23 mouse cellular contexts compared by ENCODE assay signal in genomic region chr2:119523836-119524235, GRCm38 (mm10). TPM values are rescaled to one million over a fixed set of nuclear protein-coding genes. Genes with fewer than 3 reads are reported as not detected.
DNase-seq lines count a peak whose midpoint lies in the region; ATAC-seq lines count a peak whose summit lies in the region.
"Had no signal": no experiment of that assay in that cellular context is flagged by ENCODE, and none has a peak within 500 bp of the region (broad histone marks: within the 10 kb centered on the region; RNA-seq: fewer than 3 reads in every experiment).

No protein-coding gene starts in this region.

- no peak for ATAC-seq in activated CD4-positive, CD25-positive, alpha-beta regulatory T cell, adult 4 months
- ATAC-seq: forebrain, embryonic 14.5 days; forebrain, postnatal 0 days; hindbrain, postnatal 0 days; inflammation-experienced regulatory T-cells, adult 6 months; intestine, embryonic 16.5 days had no signal

- peak; percentile 20 for DNase-seq in adrenal gland, adult 2 months
- DNase-seq in adrenal gland, adult 8-10 months = no peak
- peak; percentile 4 for DNase-seq in ovary, adult 18-20 months (ENCODE audit: low spot score)
- DNase-seq in ovary, postnatal 14 days (ENCODE audit: low spot score) = no peak
- DNase-seq in adrenal gland, postnatal 36 days = peak; percentile 39 to 40
- DNase-seq in gastrocnemius, postnatal 36 days = no peak
- no peak for DNase-seq in left cerebral cortex, postnatal 36 days (ENCODE audit: low spot score in 2 of 2)
- DNase-seq: B cell, adult 2 months; cerebellum, adult 18-20 months; cerebellum, adult 9-11 months; cerebellum, postnatal 25 days; forebrain, postnatal 0 days; gastrocnemius, adult 2 months; gastrocnemius, postnatal 14 days; heart, adult 18-20 months; heart, postnatal 10 days; heart, postnatal 4 days; kidney, adult 18-20 months had no signal

- intact Hi-C loops in gastrocnemius, postnatal 36 days (cut with DNase I) = no loop called here
- intact Hi-C loops in left cerebral cortex, postnatal 36 days (cut with DNase I) = loop anchor here (5.0 kb wide), 1 partner anchor 87 kb away; no protein-coding TSS in a partner anchor

RNA-seq across cellular contexts. Expression of gene Exd1, which starts 23.6 kb away (rescaled TPM):
- 1 to 10 TPM; 1.1 to 1.6 TPM for total RNA-seq in adrenal gland, adult 2 months (2021)
- polyA plus RNA-seq in adrenal gland, adult 2 months (2012; rRNA removed) = 0.17 and 0.22 TPM in 2 replicates
- total RNA-seq in adrenal gland, adult 8-10 months (2022) = 1 to 10 TPM in 3 of 4 experiments, under 1 TPM in 1; 0.99 to 2.1 (median 1.1) TPM
- total RNA-seq in adrenal gland, postnatal 36 days (2021) = 1 to 10 TPM; 1.6 to 2.0 TPM
- under 1 TPM; 0.48 to 0.67 TPM for total RNA-seq in gastrocnemius, postnatal 36 days (2021)
- under 1 TPM; 0.48 to 0.91 TPM for total RNA-seq in left cerebral cortex, postnatal 36 days (2021)
- under 1 TPM in 1 of 2 experiments, not detected in 1; 0.11 TPM for polyA plus RNA-seq in activated CD4-positive, CD25-positive, alpha-beta regulatory T cell, adult 4 months (2017; shearing (Covaris generic))

RNA-seq across cellular contexts. Expression of gene Chp1, which starts 23.7 kb away (rescaled TPM):
- 100 to 1,000 TPM; 295 to 331 TPM for total RNA-seq in adrenal gland, adult 2 months (2021)
- polyA plus RNA-seq in adrenal gland, adult 2 months (2012; rRNA removed) = 109 and 125 TPM in 2 replicates
- total RNA-seq in adrenal gland, adult 8-10 months (2022) = 100 to 1,000 TPM; 229 to 290 (median 261) TPM
- 100 to 1,000 TPM; 292 to 392 TPM for total RNA-seq in adrenal gland, postnatal 36 days (2021)
- total RNA-seq in gastrocnemius, postnatal 36 days (2021) = 10 to 100 TPM; 66.5 to 75.1 TPM
- 100 to 1,000 TPM; 168 to 175 TPM for total RNA-seq in left cerebral cortex, postnatal 36 days (2021)
- polyA plus RNA-seq in activated CD4-positive, CD25-positive, alpha-beta regulatory T cell, adult 4 months (2017; shearing (Covaris generic)) = 10 to 100 TPM; 84.5 to 98.6 TPM

RNA-seq across cellular contexts. Expression of gene Ino80, which starts 46.3 kb away (rescaled TPM):
- 10 to 100 TPM; 15.9 to 22.6 TPM for total RNA-seq in adrenal gland, adult 2 months (2021)
- 6.0 and 6.1 TPM in 2 replicates for polyA plus RNA-seq in adrenal gland, adult 2 months (2012; rRNA removed)
- 10 to 100 TPM; 21.6 to 30.7 (median 23.7) TPM for total RNA-seq in adrenal gland, adult 8-10 months (2022)
- total RNA-seq in adrenal gland, postnatal 36 days (2021) = 10 to 100 TPM; 20.5 to 22.5 TPM
- 10 to 100 TPM in 1 of 2 experiments, 1 to 10 TPM in 1; 10.0 to 12.0 TPM for total RNA-seq in gastrocnemius, postnatal 36 days (2021)
- 10 to 100 TPM; 19.8 to 23.3 TPM for total RNA-seq in left cerebral cortex, postnatal 36 days (2021)
- polyA plus RNA-seq in activated CD4-positive, CD25-positive, alpha-beta regulatory T cell, adult 4 months (2017; shearing (Covaris generic)) = 1 to 10 TPM; 7.0 to 7.1 TPM

Comparison
In these comparisons a context has a peak if more than half of its experiments do, and no peak if none do; other contexts are left out.
1. DNase-seq: peak in adrenal gland, adult 2 months (single experiment), ovary, adult 18-20 months (single experiment) and adrenal gland, postnatal 36 days (2 of 2); none in adrenal gland, adult 8-10 months (single experiment), ovary, postnatal 14 days (single experiment), gastrocnemius, postnatal 36 days (0 of 2) and left cerebral cortex, postnatal 36 days (0 of 2).